Mouse (Mus musculus) midbrain, embryonic 14.5 days (tissue): ENCODE measurements around the gene Vmn2r103. TPM values are rescaled to one million over a fixed set of nuclear protein-coding genes. Genes with fewer than 3 reads are reported as not detected.

ENCODE experiments used
- ATAC-seq: fragments of 200-750 bp; cut with Nextera tagmentation; 2 replicates; pipeline ENCODE4 v1.8.0; 2017; ENCODE audit warnings: moderate number of reproducible peaks, moderate library complexity; ENCODE audit not compliant: low FRiP score, low TSS enrichment
- DNase-seq: peaks from one replicate; pipeline ENCODE4 v3.0.0-alpha.2; 2015
- H3K27ac ChIP-seq: fragments of 300-500 bp; sonication (generic); replicated peaks from 2 replicates; pipeline ENCODE4 v1.5.1; 2014; ENCODE audit warnings: mild to moderate bottlenecking, low read depth, low read length, moderate library complexity
- H3K27me3 ChIP-seq: fragments of 300-500 bp; sonication (generic); 2 replicates; pipeline ENCODE4 v1.6.1; 2014; ENCODE audit warnings: low read length, control low read depth, mixed read lengths; ENCODE audit not compliant: control insufficient read depth, insufficient read depth
- H3K36me3 ChIP-seq: fragments of 300-500 bp; sonication (generic); 2 replicates; pipeline ENCODE4 v1.6.1; 2014; ENCODE audit warnings: low read length, control low read depth; ENCODE audit not compliant: control insufficient read depth, insufficient read depth
- H3K4me1 ChIP-seq: fragments of 300-500 bp; sonication (generic); 2 replicates; pipeline ENCODE4 v1.6.1; 2014; ENCODE audit warnings: mild to moderate bottlenecking, antibody characterized with exemption, low read length, control low read depth; ENCODE audit not compliant: control insufficient read depth, insufficient read depth
- H3K4me2 ChIP-seq: fragments of 300-500 bp; sonication (generic); 2 replicates; pipeline ENCODE4 v1.6.1; 2014; ENCODE audit warnings: mild to moderate bottlenecking, low read length, moderate library complexity
- H3K4me3 ChIP-seq: fragments of 300-500 bp; sonication (generic); replicated peaks from 2 replicates; pipeline ENCODE4 v1.5.1; 2014; ENCODE audit warnings: low read depth, low read length
- H3K9ac ChIP-seq: fragments of 300-500 bp; sonication (generic); replicated peaks from 2 replicates; pipeline ENCODE4 v1.6.1; 2014; ENCODE audit warnings: mild to moderate bottlenecking, low read length, moderate library complexity
- H3K9me3 ChIP-seq: fragments of 300-500 bp; sonication (generic); 2 replicates; pipeline ENCODE4 v1.6.1; 2016; ENCODE audit warnings: low read length, control low read depth, mixed read lengths; ENCODE audit not compliant: control insufficient read depth
- WGBS: fragments of 180-500 bp; shearing (Covaris S2); extraction: QIAGEN DNeasy Blood & Tissue Kit; methylation state at CpG from one replicate; pipeline ENCODE4 v1.1.7; 2014; 5-methylcytosine and 5-hydroxymethylcytosine counted together
- polyA plus RNA-seq: library from polyadenylated mRNA; unstranded; fragments of >200 nt; fragmentation: Nextera tagmentation; extraction: Ambion mirVana; gene quantifications from 2 replicates; pipeline ENCODE4 v1.2.1, GENCODE M21; 2014

Gene Vmn2r103
- polyA plus RNA-seq: not detected in 2 replicates

DNA sequence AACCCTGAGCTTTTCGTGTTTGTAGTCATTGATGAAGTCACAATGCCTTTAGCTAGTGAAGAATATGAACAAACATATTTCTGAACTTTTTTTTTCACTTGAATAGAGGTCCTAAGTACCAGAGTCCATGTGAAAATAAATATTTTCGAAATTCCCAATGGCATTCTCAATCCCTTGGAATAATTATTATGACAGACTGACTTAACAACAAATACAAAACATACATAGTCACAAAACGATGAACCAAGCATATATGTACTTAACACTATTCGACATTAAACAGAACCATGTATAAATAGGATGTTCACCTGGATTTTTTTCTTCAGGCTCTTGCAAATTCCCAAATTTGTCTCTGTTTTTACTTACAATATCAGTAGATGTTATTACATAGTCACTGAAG is at the start of gene Vmn2r103:
Gene Vmn2r103 (plus strand): TSS at position 301 of the 400 bp plus-strand sequence.
- ATAC-seq (no peak), DNase-seq (no peak)
- Histone ChIP-seq H3K9ac (no peak within 1 kb of the TSS), H3K4me2 (no peak within 1 kb of the TSS), H3K27ac (no peak within 1 kb of the TSS), H3K36me3 (no peaks in the 10 kb centered on the region), H3K9me3 (peaks cover 6% of the 10 kb centered on the region; the same call in 1 of the 2 replicates), H3K4me3 (no peak within 1 kb of the TSS), H3K27me3 (no peaks in the 10 kb centered on the region), H3K4me1 (no peaks in the 10 kb centered on the region)
- WGBS: 54% methylated on average over 4 of the region's 4 CpGs

DNA sequence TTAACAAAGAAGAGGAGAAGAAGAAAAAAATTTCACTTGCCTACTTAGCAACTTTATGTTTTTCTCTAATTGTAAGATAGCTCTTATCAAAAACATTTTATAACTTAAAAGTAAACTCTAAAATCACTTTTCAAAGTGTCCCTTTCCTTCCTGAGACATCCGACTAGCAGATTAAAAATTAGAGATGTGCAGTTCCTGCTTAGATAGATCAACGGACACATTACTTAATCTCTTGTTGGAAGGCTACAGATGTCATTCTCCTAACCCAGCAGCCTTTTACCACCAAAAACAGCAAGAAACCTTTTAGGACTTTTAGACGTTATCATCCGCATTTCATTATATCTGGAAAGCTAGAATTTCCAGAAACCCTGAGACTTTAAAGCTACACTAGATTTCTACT is 5.8 kb downstream of the Vmn2r103 start:
- Histone ChIP-seq H3K9ac (no peak overlapping the region), H3K4me2 (no peak overlapping the region), H3K36me3 (no peaks in the 10 kb centered on the region), H3K4me1 (no peaks in the 10 kb centered on the region), H3K27ac (no peak overlapping the region), H3K27me3 (no peaks in the 10 kb centered on the region), H3K4me3 (no peak overlapping the region), H3K9me3 (peaks cover 3% of the 10 kb centered on the region; the same call in 1 of the 2 replicates)
- no peak for DNase-seq
- no peak for ATAC-seq
- 88% methylated on average over 4 of the region's 4 CpGs for WGBS

DNA sequence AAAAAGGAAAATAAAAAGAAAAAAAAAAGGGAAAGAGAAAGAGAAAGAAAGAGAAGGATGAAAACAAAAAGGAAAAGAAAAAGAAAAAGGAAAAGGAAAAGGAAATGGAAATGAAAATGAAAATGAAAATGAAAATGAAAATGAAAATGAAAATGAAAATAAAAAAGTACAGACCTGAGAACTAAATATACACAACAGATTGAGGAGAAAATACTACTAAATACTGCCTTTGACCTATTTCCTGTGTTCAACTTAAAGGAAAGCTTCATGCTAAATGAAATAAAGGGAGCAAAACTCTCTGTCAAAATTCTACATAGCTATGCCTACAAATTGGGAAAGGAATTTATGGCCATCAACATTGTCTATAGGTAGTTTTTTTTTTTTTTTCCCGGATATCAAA is 16.1 kb downstream of the Vmn2r103 start:
- ATAC-seq: no peak
- 85% methylated on average over 1 of the region's 1 CpGs for WGBS

More for the DNA sequence above, 16.1 kb downstream of the Vmn2r103 start:
- no peak for DNase-seq
- Histone ChIP-seq H3K27me3 (no peaks in the 10 kb centered on the region), H3K36me3 (no peaks in the 10 kb centered on the region), H3K9ac (no peak overlapping the region), H3K4me3 (no peak overlapping the region), H3K4me1 (no peaks in the 10 kb centered on the region), H3K9me3 (peaks cover 10% of the 10 kb centered on the region; the same call in 1 of the 2 replicates), H3K27ac (no peak overlapping the region), H3K4me2 (no peak overlapping the region)

Other genes starting within 250 kb of the Vmn2r103 start
- not detected in 2 replicates for gene Vmn2r101, start 196.1 kb upstream of the Vmn2r103 start, polyA plus RNA-seq
- gene Vmn2r102, start 113.0 kb upstream of the Vmn2r103 start, polyA plus RNA-seq: not detected in 2 replicates